Mouse (Mus musculus): ENCODE measurements around the gene Olfr1423. TPM values are rescaled to one million over a fixed set of nuclear protein-coding genes. Genes with fewer than 3 reads are reported as not detected.
"Not testable (repeated sequence)": the region's sequence is repeated elsewhere in the genome, so short reads cannot be mapped to it uniquely, and the experiment has no call there.

Olfr1423 gene
- not detected in 2 replicates for total RNA-seq (2014; rRNA removed)
- not detected in 2 replicates for polyA plus RNA-seq (2012; rRNA removed)

GRCm38 (mm10) chr19:12041217-12041616, at the start of gene Olfr1423:
Gene Olfr1423 (minus strand): TSS chr19:12041317.
- no peak for TF ChIP-seq CTCF (IDR thresholded peaks at IDR 0.05; ENCODE audit: low read depth, low read length)
- TF ChIP-seq POLR2A (IDR thresholded peaks at IDR 0.05; ENCODE audit: extremely low read depth, insufficient read depth, low read length): no peak
- WGBS: 66% methylated on average over 2 of the region's 2 CpGs
- Histone ChIP-seq H3K4me1 (ENCODE audit: control insufficient read depth, insufficient read depth, low read length) (no peaks in the 10 kb centered on the region), H3K27ac (replicated peaks; ENCODE audit: insufficient read depth, low read depth, low read length) (no peak within 1 kb of the TSS), H3K4me3 (ENCODE audit: insufficient read depth, low read depth, low read length) (no peak within 1 kb of the TSS), H3K27me3 (ENCODE audit: control insufficient read depth, insufficient read depth, low read length) (no peaks in the 10 kb centered on the region), H3K79me2 (ENCODE audit: control insufficient read depth, insufficient read depth, low read length) (no peaks in the 10 kb centered on the region), H3K9ac (ENCODE audit: low read depth, low read length) (no peak within 1 kb of the TSS), H3K36me3 (ENCODE audit: control insufficient read depth, insufficient read depth, low read length) (no peaks in the 10 kb centered on the region)
- no peak for DNase-seq (ENCODE audit: extremely low read depth, low read depth, low spot score)

DNA sequence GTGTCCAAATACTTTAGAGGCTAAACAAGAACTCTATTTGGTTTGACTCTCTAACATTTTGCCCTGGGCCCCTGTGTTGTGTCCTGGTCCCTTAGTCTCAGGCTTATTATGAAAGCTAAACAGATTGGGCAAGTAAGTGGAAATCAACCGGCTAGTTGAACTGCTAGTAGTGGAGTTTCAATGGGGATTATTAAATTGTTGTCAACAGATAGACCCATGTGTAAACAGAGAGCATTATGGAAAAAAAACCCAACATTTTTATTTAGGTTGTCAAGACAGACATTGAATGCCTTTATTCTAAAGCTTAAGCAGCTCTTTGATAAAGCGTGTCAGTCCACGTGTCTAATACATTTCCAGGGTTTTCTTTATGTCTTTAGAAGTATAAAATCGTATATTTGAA, 36.5 kb upstream of the Olfr1423 start, which contains the start of gene Olfr1425:
Gene Olfr1425 (minus strand): TSS at position 101 of the 400 bp plus-strand sequence.
- H3K9ac ChIP-seq (ENCODE audit: low read depth, low read length); H3K36me3 ChIP-seq (ENCODE audit: control insufficient read depth, insufficient read depth, low read length); H3K79me2 ChIP-seq (ENCODE audit: control insufficient read depth, insufficient read depth, low read length); H3K27ac ChIP-seq (replicated peaks; ENCODE audit: insufficient read depth, low read depth, low read length); DNase-seq (ENCODE audit: extremely low read depth, low read depth, low spot score); H3K27me3 ChIP-seq (ENCODE audit: control insufficient read depth, insufficient read depth, low read length); H3K4me1 ChIP-seq (ENCODE audit: control insufficient read depth, insufficient read depth, low read length); H3K4me3 ChIP-seq (ENCODE audit: insufficient read depth, low read depth, low read length): not testable (repeated sequence)
- 84% methylated on average over 4 of the region's 4 CpGs for WGBS

- H3K4me1 ChIP-seq (ENCODE audit: control insufficient read depth, insufficient read depth, low read length); H3K27ac ChIP-seq (replicated peaks; ENCODE audit: insufficient read depth, low read depth, low read length); H3K4me3 ChIP-seq (ENCODE audit: insufficient read depth, low read depth, low read length); H3K79me2 ChIP-seq (ENCODE audit: control insufficient read depth, insufficient read depth, low read length); DNase-seq (ENCODE audit: extremely low read depth, low read depth, low spot score); H3K27me3 ChIP-seq (ENCODE audit: control insufficient read depth, insufficient read depth, low read length); H3K9ac ChIP-seq (ENCODE audit: low read depth, low read length); H3K36me3 ChIP-seq (ENCODE audit: control insufficient read depth, insufficient read depth, low read length): not testable (repeated sequence)
- WGBS: 83% methylated on average over 1 of the region's 1 CpGs
These were observed 28.4 kb upstream of the Olfr1423 start for GRCm38 (mm10) chr19:12069546-12069945.

GRCm38 (mm10) chr19:12067806-12068205, 26.7 kb upstream of the Olfr1423 start:
- not testable (repeated sequence) for H3K27me3 ChIP-seq (ENCODE audit: control insufficient read depth, insufficient read depth, low read length); H3K27ac ChIP-seq (replicated peaks; ENCODE audit: insufficient read depth, low read depth, low read length); H3K36me3 ChIP-seq (ENCODE audit: control insufficient read depth, insufficient read depth, low read length); H3K79me2 ChIP-seq (ENCODE audit: control insufficient read depth, insufficient read depth, low read length); DNase-seq (ENCODE audit: extremely low read depth, low read depth, low spot score); H3K4me1 ChIP-seq (ENCODE audit: control insufficient read depth, insufficient read depth, low read length); H3K4me3 ChIP-seq (ENCODE audit: insufficient read depth, low read depth, low read length); H3K9ac ChIP-seq (ENCODE audit: low read depth, low read length)
- WGBS: 50% methylated on average over 1 of the region's 1 CpGs

DNA sequence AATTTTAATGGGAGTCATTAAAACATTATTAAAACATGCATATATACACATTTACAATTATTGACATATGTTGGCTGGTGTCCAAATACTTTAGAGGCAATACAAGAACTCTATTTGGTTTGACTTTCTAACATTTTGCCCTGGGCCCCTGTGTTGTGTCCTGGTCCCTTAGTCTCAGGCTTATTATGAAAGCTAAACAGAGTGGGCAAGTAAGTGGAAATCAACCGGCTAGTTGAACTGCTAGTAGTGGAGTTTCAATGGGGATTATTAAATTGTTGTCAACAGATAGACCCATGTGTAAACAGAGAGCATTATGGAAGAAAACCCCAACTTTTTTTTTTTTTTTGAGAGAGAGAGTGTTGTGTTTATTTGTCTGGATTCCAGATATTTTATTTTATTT, 21.5 kb upstream of the Olfr1423 start, which contains the start of gene Olfr1424:
Gene Olfr1424 (minus strand): TSS at position 101 of the 400 bp plus-strand sequence.
- not testable (repeated sequence) for H3K79me2 ChIP-seq (ENCODE audit: control insufficient read depth, insufficient read depth, low read length); H3K4me3 ChIP-seq (ENCODE audit: insufficient read depth, low read depth, low read length); H3K27me3 ChIP-seq (ENCODE audit: control insufficient read depth, insufficient read depth, low read length); H3K9ac ChIP-seq (ENCODE audit: low read depth, low read length); H3K4me1 ChIP-seq (ENCODE audit: control insufficient read depth, insufficient read depth, low read length); DNase-seq (ENCODE audit: extremely low read depth, low read depth, low spot score); H3K36me3 ChIP-seq (ENCODE audit: control insufficient read depth, insufficient read depth, low read length); H3K27ac ChIP-seq (replicated peaks; ENCODE audit: insufficient read depth, low read depth, low read length)
- WGBS: 96% methylated on average over 1 of the region's 1 CpGs

- no peaks in the 10 kb centered on the region for H3K36me3 ChIP-seq (ENCODE audit: control insufficient read depth, insufficient read depth, low read length)
- no peak for DNase-seq (ENCODE audit: extremely low read depth, low read depth, low spot score)
- H3K79me2 ChIP-seq (ENCODE audit: control insufficient read depth, insufficient read depth, low read length): no peaks in the 10 kb centered on the region
- no peak overlapping the region for H3K9ac ChIP-seq (ENCODE audit: low read depth, low read length)
- TF ChIP-seq POLR2A (IDR thresholded peaks at IDR 0.05; ENCODE audit: extremely low read depth, insufficient read depth, low read length) (no peak), CTCF (IDR thresholded peaks at IDR 0.05; ENCODE audit: low read depth, low read length) (no peak)
- 86% methylated on average over 5 of the region's 5 CpGs for WGBS
- no peaks in the 10 kb centered on the region for H3K4me1 ChIP-seq (ENCODE audit: control insufficient read depth, insufficient read depth, low read length)
- H3K27ac ChIP-seq (replicated peaks; ENCODE audit: insufficient read depth, low read depth, low read length): no peak overlapping the region
- H3K27me3 ChIP-seq (ENCODE audit: control insufficient read depth, insufficient read depth, low read length): no peaks in the 10 kb centered on the region
- no peak overlapping the region for H3K4me3 ChIP-seq (ENCODE audit: insufficient read depth, low read depth, low read length)
These were observed 2.0 kb upstream of the Olfr1423 start for GRCm38 (mm10) chr19:12043163-12043562.
